Mouse (Mus musculus) neutrophil, adult 59 days (primary cell): ENCODE data around the gene Adam25. TPM values are rescaled to one million over a fixed set of nuclear protein-coding genes. Genes with fewer than 3 reads are reported as not detected.

Experiments
- total RNA-seq, 2 experiments: library from RNA; stranded (reverse); gene quantifications; 1 replicate in 1 of 2; 2 replicates in 1 of 2; pipeline ENCODE4 v1.2.4; 2023

Adam25 gene
- not detected for total RNA-seq

DNA sequence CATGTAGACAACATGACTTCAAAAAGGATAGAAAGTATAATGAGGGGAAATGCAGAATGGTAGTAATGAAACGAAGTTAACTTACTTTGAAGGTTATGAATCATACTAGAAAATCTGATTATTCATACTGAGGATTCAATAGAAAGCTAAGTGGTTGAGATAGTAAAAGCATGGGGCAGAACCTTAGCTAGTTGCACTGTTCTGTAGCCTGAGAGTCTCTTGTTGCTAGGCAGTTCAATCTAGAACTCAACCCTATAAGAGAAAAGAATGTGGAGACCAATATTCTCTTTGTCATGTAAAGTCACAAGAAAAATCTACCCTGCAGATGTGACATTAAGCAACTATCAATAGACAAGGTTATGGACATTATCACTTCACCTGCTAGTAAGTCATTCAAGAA, at the start of gene Adam25:
Adam25 (plus strand) TSS at position 301 of the 400 bp plus-strand sequence.

DNA sequence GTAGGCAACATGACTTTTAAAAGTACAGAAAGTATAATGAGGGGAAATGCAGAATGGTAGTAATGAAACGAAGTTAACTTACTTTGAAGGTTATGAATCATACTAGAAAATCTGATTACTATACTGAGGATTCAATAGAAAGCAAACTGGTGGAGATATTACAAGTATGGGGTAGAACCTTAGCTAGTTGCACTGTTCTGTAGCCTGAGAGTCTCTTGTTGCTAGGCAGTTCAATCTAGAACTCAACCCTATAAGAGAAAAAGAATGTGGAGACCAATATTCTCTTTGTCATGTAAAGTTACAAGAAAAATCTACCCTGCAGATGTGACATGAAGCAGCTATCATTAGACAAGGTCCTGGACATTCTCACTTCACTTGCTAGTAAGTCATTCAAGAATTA, 41.0 kb downstream of the Adam25 start, which contains the start of gene Adam20:
Adam20 (plus strand) TSS at position 301 of the 400 bp plus-strand sequence.

Other genes with a start within 250 kb of the Adam25 start
- not detected for gene Adam24, start 77.1 kb upstream of the Adam25 start, total RNA-seq
- gene Adam20, start 41.1 kb downstream of the Adam25 start, total RNA-seq, result not detected
- gene Adam39, start 70.8 kb downstream of the Adam25 start, total RNA-seq, result not detected